Mouse (Mus musculus) embryonic facial prominence, embryonic 11.5 days (tissue): Measurements from ENCODE around the gene Calcb. TPM values are rescaled to one million over a fixed set of nuclear protein-coding genes. Genes with fewer than 3 reads are reported as not detected.

Experiments
- ATAC-seq: fragments of 200-750 bp; cut with Nextera tagmentation; replicated peaks from 2 replicates; pipeline ENCODE4 v1.8.0; 2017; ENCODE audit warnings: low read depth; ENCODE audit not compliant: insufficient number of reproducible peaks, low FRiP score, low TSS enrichment
- DNase-seq: peaks from one replicate; pipeline ENCODE4 v3.0.0-alpha.2; 2015; ENCODE audit warnings: low spot score
- H3K27ac ChIP-seq: fragments of 300-500 bp; sonication (generic); replicated peaks from 2 replicates; pipeline ENCODE4 v1.5.1; 2014; ENCODE audit warnings: mild to moderate bottlenecking, low read depth, low read length, control low read depth
- H3K27me3 ChIP-seq: fragments of 300-500 bp; sonication (generic); 2 replicates; pipeline ENCODE4 v1.6.1; 2014; ENCODE audit warnings: mild to moderate bottlenecking, low read length, moderate library complexity, mixed read lengths; ENCODE audit not compliant: control insufficient read depth, insufficient read depth
- H3K36me3 ChIP-seq: fragments of 300-500 bp; sonication (generic); replicated peaks from 2 replicates; pipeline ENCODE4 v1.6.1; 2014; ENCODE audit warnings: low read depth, mild to moderate bottlenecking, low read length, moderate library complexity, mixed read lengths; ENCODE audit not compliant: control insufficient read depth, insufficient read depth
- H3K4me1 ChIP-seq: fragments of 300-500 bp; sonication (generic); 2 replicates; pipeline ENCODE4 v1.6.1; 2014; ENCODE audit warnings: low read length, mixed read lengths; ENCODE audit not compliant: control insufficient read depth, insufficient read depth
- H3K4me2 ChIP-seq: fragments of 300-500 bp; sonication (generic); 2 replicates; pipeline ENCODE4 v1.6.1; 2014; ENCODE audit warnings: low read depth, mild to moderate bottlenecking, control low read depth, low read length, moderate library complexity
- H3K4me3 ChIP-seq: fragments of 300-500 bp; sonication (generic); 2 replicates; pipeline ENCODE4 v1.5.1; 2014; ENCODE audit warnings: low read depth, low read length, control low read depth
- H3K9ac ChIP-seq: fragments of 300-500 bp; sonication (generic); replicated peaks from 2 replicates; pipeline ENCODE4 v1.6.1; 2014; ENCODE audit warnings: mild to moderate bottlenecking, control low read depth, low read length
- H3K9me3 ChIP-seq: fragments of 300-500 bp; sonication (generic); replicated peaks from 2 replicates; pipeline ENCODE4 v1.6.1; 2016; ENCODE audit warnings: mild to moderate bottlenecking, low read length, inconsistent platforms, mixed read lengths; ENCODE audit not compliant: control insufficient read depth
- WGBS: fragments of 180-500 bp; shearing (Covaris S2); extraction: QIAGEN DNeasy Blood & Tissue Kit; methylation state at CpG from one replicate; pipeline ENCODE4 v1.1.7; 2014; 5-methylcytosine and 5-hydroxymethylcytosine counted together
- polyA plus RNA-seq: library from polyadenylated mRNA; unstranded; fragments of >200 nt; fragmentation: Nextera tagmentation; extraction: Ambion mirVana; gene quantifications from 2 replicates; pipeline ENCODE4 v1.2.1, GENCODE M21; 2014

Gene Calcb
- polyA plus RNA-seq, 1 experiment from 2014 or later: 0.66 TPM

GRCm38 (mm10) chr7:114754626-114755025 is 36.2 kb downstream of the Calcb start:
- Histone ChIP-seq H3K9ac (no peak overlapping the region), H3K4me2 (no peak overlapping the region), H3K4me1 (no peaks in the 10 kb centered on the region), H3K36me3 (no peaks in the 10 kb centered on the region), H3K27ac (no peak overlapping the region), H3K4me3 (no peak overlapping the region), H3K27me3 (no peaks in the 10 kb centered on the region), H3K9me3 (no peaks in the 10 kb centered on the region)
- DNase-seq: no peak
- WGBS: 83% methylated on average over 8 of the region's 8 CpGs
- no peak for ATAC-seq

- H3K4me2 ChIP-seq: no peak overlapping the region
- H3K4me1 ChIP-seq: no peaks in the 10 kb centered on the region
- H3K4me3 ChIP-seq: no peak overlapping the region
- H3K9me3 ChIP-seq: no peaks in the 10 kb centered on the region
- no peak overlapping the region for H3K9ac ChIP-seq
- WGBS: 72% methylated on average over 2 of the region's 2 CpGs
- H3K36me3 ChIP-seq: no peaks in the 10 kb centered on the region
- H3K27me3 ChIP-seq: no peaks in the 10 kb centered on the region
- no peak overlapping the region for H3K27ac ChIP-seq
- ATAC-seq: no peak
- no peak for DNase-seq
Observed at GRCm38 (mm10) chr7:114762660-114763059, 44.2 kb downstream of the Calcb start.

- 66% methylated on average over 3 of the region's 3 CpGs for WGBS
- Histone ChIP-seq H3K4me3 (no peak overlapping the region), H3K36me3 (no peaks in the 10 kb centered on the region), H3K9me3 (no peaks in the 10 kb centered on the region), H3K4me2 (no peak overlapping the region), H3K9ac (no peak overlapping the region), H3K4me1 (no peaks in the 10 kb centered on the region), H3K27me3 (no peaks in the 10 kb centered on the region), H3K27ac (no peak overlapping the region)
- DNase-seq (no peak), ATAC-seq (no peak)
Observed at GRCm38 (mm10) chr7:114765273-114765672, 46.8 kb downstream of the Calcb start.

DNA sequence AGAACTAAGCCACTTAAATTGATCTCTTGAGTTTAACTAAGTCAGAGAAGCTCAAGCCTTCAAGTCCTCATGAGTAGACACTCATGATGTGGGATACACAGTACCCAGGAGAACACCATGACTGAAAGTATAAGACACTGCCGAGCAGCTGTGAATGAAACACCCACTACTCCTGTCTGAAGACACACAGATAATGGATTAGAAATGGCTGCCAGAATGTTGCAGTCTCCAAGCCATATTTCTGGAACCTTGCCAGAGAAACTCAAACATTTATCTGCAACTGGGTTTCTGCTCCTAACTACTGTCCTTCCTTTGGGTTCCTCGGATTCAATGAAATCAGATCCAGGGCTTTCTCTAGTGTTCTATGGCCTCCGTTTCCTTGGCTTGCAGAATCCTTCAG is 48.1 kb downstream of the Calcb start:
- Histone ChIP-seq H3K4me3 (no peak overlapping the region), H3K27ac (no peak overlapping the region), H3K9me3 (no peaks in the 10 kb centered on the region), H3K27me3 (no peaks in the 10 kb centered on the region), H3K4me2 (no peak overlapping the region), H3K36me3 (no peaks in the 10 kb centered on the region), H3K9ac (no peak overlapping the region), H3K4me1 (no peaks in the 10 kb centered on the region)
- DNase-seq (no peak), ATAC-seq (no peak)
- 89% methylated on average over 3 of the region's 3 CpGs for WGBS

DNA sequence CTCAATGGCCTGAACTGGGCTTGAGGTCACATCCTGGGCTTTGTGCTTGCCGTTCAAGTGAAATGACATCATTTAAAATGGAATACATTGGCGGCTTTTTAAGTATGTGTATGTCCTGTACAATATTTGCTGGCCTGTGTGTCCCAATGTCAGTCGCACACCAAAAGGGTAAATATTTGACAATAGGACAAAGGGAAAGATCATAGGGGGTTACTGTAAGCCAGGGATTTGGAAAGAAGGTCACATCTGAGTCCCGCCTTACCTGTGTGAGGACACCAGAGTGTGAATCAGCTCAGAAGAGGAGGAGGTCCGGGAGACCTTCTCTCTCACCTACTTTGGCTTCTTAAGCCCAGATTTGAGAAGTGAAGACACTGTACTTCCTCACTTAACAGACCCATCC is 50.1 kb downstream of the Calcb start:
- H3K27ac ChIP-seq: no peak overlapping the region
- H3K4me3 ChIP-seq: no peak overlapping the region

DNA sequence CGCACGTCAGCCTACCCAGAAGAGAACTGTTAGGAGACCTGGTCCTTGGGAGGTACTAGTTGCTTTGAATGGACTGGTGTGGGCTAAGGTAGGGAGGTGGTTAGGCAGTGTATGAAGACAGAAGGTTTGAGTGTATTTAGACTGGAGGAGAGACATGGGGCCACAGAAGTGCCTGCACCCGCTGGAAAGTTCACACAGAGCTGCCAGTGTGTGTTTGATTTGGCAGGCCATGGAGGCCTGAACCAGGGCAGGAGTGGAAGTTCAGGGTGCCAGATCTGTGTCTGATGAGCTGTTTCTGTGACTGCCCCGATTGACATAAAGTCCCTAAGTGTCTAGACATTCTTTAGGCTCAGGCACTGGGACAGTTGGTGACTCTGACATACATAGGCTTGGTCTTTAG is 50.6 kb downstream of the Calcb start:
- no peak overlapping the region for H3K4me3 ChIP-seq
- WGBS: 89% methylated on average over 4 of the region's 4 CpGs
- H3K9me3 ChIP-seq: no peaks in the 10 kb centered on the region
- H3K36me3 ChIP-seq: no peaks in the 10 kb centered on the region
- no peak overlapping the region for H3K9ac ChIP-seq
- H3K4me2 ChIP-seq: no peak overlapping the region
- no peaks in the 10 kb centered on the region for H3K4me1 ChIP-seq
- no peak overlapping the region for H3K27ac ChIP-seq
- H3K27me3 ChIP-seq: no peaks in the 10 kb centered on the region
- DNase-seq: no peak
- no peak for ATAC-seq

More for the DNA sequence above, 50.1 kb downstream of the Calcb start:
- 86% methylated on average over 5 of the region's 5 CpGs for WGBS
- no peaks in the 10 kb centered on the region for H3K4me1 ChIP-seq
- DNase-seq: no peak
- H3K27me3 ChIP-seq: no peaks in the 10 kb centered on the region
- H3K36me3 ChIP-seq: no peaks in the 10 kb centered on the region
- no peak for ATAC-seq
- H3K9ac ChIP-seq: no peak overlapping the region
- H3K9me3 ChIP-seq: no peaks in the 10 kb centered on the region
- no peak overlapping the region for H3K4me2 ChIP-seq

GRCm38 (mm10) chr7:114770586-114770985 is 52.1 kb downstream of the Calcb start:
- Histone ChIP-seq H3K4me1 (no peaks in the 10 kb centered on the region), H3K27me3 (no peaks in the 10 kb centered on the region), H3K27ac (no peak overlapping the region), H3K9me3 (no peaks in the 10 kb centered on the region), H3K9ac (no peak overlapping the region), H3K4me3 (no peak overlapping the region), H3K4me2 (no peak overlapping the region), H3K36me3 (no peaks in the 10 kb centered on the region)
- 98% methylated on average over 3 of the region's 3 CpGs for WGBS
- ATAC-seq (no peak), DNase-seq (no peak)

DNA sequence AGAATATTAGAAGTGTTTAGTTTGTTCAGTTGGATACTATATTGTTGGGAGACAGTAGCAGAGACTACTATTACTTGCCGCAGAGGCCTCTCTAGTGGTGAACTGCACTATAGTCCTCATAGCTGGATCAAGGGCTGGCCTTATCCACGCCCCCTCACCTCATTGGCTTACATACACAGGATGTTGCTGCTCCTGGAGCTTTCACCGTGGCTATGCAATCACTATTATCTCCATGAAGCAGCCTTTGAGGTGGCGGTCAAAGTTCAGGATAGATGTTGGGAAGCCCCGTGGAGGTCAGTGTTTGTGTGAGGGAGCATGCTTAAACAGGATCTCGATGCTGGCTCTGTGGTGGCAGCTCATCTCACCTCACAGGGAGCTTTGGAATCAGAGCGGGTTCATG is 53.4 kb downstream of the Calcb start:
- ATAC-seq: no peak
- no peak overlapping the region for H3K9ac ChIP-seq
- DNase-seq: no peak
- H3K4me1 ChIP-seq: no peaks in the 10 kb centered on the region
- no peak overlapping the region for H3K4me2 ChIP-seq
- no peak overlapping the region for H3K4me3 ChIP-seq
- WGBS: 80% methylated on average over 7 of the region's 7 CpGs
- H3K27me3 ChIP-seq: no peaks in the 10 kb centered on the region
- no peak overlapping the region for H3K27ac ChIP-seq
- no peaks in the 10 kb centered on the region for H3K9me3 ChIP-seq
- no peaks in the 10 kb centered on the region for H3K36me3 ChIP-seq
